Mouse (Mus musculus) liver, postnatal 0 days (tissue): ENCODE measurements at regions not wholly inside any gene's neighbourhood (a gene's known extent, or its start where the extent isn't known, plus 50 kb on each side); places are given as distances from the start of the nearest gene placed in this dataset.

Source experiments
- CTCF ChIP-seq: sonication (generic); IDR thresholded peaks from 2 replicates; pipeline ENCODE4 v1.5.1; 2016; ENCODE audit warnings: antibody characterized with exemption, low read depth
- EP300 ChIP-seq: IDR thresholded peaks from 2 replicates; pipeline ENCODE4 v1.6.1; 2016; ENCODE audit warnings: antibody characterized with exemption, low read depth, mild to moderate bottlenecking

GRCm38 (mm10) chr1:124790646-124791045 lies 644.9 kb downstream of the Actr3 start:
- TF ChIP-seq CTCF (no peak), EP300 (no peak)
